Mouse (Mus musculus) stomach, postnatal 0 days (tissue): ENCODE data around the gene Dqx1. TPM values are rescaled to one million over a fixed set of nuclear protein-coding genes. Genes with fewer than 3 reads are reported as not detected.

Experiments used
- ATAC-seq: fragments of 200-750 bp; cut with Nextera tagmentation; 2 replicates; pipeline ENCODE4 v1.8.0; 2017; ENCODE audit not compliant: low FRiP score, low TSS enrichment
- DNase-seq: peaks from one replicate; pipeline ENCODE4 v3.0.0-alpha.2; 2016; ENCODE audit warnings: low spot score
- H3K27ac ChIP-seq: fragments of 300-500 bp; sonication (generic); replicated peaks from 2 replicates; pipeline ENCODE4 v1.5.1; 2014; ENCODE audit warnings: mild to moderate bottlenecking, control low read depth
- H3K27me3 ChIP-seq: fragments of 300-500 bp; sonication (generic); 2 replicates; pipeline ENCODE4 v1.6.1; 2014; ENCODE audit warnings: low read length; ENCODE audit not compliant: control insufficient read depth, insufficient read depth
- H3K36me3 ChIP-seq: fragments of 300-500 bp; sonication (generic); 2 replicates; pipeline ENCODE4 v1.6.1; 2014; ENCODE audit warnings: low read length, mixed read lengths; ENCODE audit not compliant: control insufficient read depth, insufficient read depth
- H3K4me1 ChIP-seq: fragments of 300-500 bp; sonication (generic); replicated peaks from 2 replicates; pipeline ENCODE4 v1.6.1; 2014; ENCODE audit warnings: antibody characterized with exemption; ENCODE audit not compliant: control insufficient read depth, insufficient read depth
- H3K4me2 ChIP-seq: fragments of 300-500 bp; sonication (generic); replicated peaks from 2 replicates; pipeline ENCODE4 v1.6.1; 2014; ENCODE audit warnings: low read depth, mild to moderate bottlenecking, control low read depth, moderate library complexity
- H3K4me3 ChIP-seq: fragments of 300-500 bp; sonication (generic); 2 replicates; pipeline ENCODE4 v1.5.1; 2014; ENCODE audit warnings: low read depth, low read length, control low read depth
- H3K9ac ChIP-seq: fragments of 300-500 bp; sonication (generic); 2 replicates; pipeline ENCODE4 v1.6.1; 2014; ENCODE audit warnings: mild to moderate bottlenecking, low read length, control low read depth, mixed read lengths
- H3K9me3 ChIP-seq: fragments of 300-500 bp; sonication (generic); 2 replicates; pipeline ENCODE4 v1.6.1; 2016; ENCODE audit warnings: low read length; ENCODE audit not compliant: control insufficient read depth
- CTCF ChIP-seq: IDR thresholded peaks from 2 replicates; pipeline ENCODE4 v1.5.1; 2016; ENCODE audit warnings: antibody characterized with exemption, low read depth, mild to moderate bottlenecking, moderate library complexity
- EP300 ChIP-seq: optimal IDR thresholded peaks from 2 replicates; pipeline ENCODE3; 2016; ENCODE audit warnings: antibody characterized with exemption
- WGBS: fragments of 180-500 bp; shearing (Covaris S2); extraction: QIAGEN DNeasy Blood & Tissue Kit; methylation state at CpG from one replicate; pipeline ENCODE4 v1.1.7; 2014; 5-methylcytosine and 5-hydroxymethylcytosine counted together
- polyA plus RNA-seq: library from polyadenylated mRNA; unstranded; fragments of >200 nt; fragmentation: Nextera tagmentation; extraction: Ambion mirVana; gene quantifications from 2 replicates; pipeline ENCODE4 v1.2.1, GENCODE M21; 2015

Dqx1 gene
- polyA plus RNA-seq, 1 experiment from 2014 or later: 5.4 TPM

GRCm38 (mm10) chr6:83069488-83070246 lies 12.0 kb downstream of the Dqx1 start:
- Histone ChIP-seq H3K27ac (no peak overlapping the region), H3K4me1 (no peaks in the 10 kb centered on the region), H3K27me3 (peaks cover 46% of the 10 kb centered on the region), H3K36me3 (no peaks in the 10 kb centered on the region), H3K9ac (no peak overlapping the region), H3K4me3 (peak overlapping the region; percentile 18), H3K4me2 (peak overlapping the region; percentile 49; the same call in 1 of the 2 replicates), H3K9me3 (no peaks in the 10 kb centered on the region)
- ATAC-seq: 0 out of 2 replicates have a peak, but pooled peaks have one; percentile 22
- TF ChIP-seq CTCF (no peak), EP300 (no peak)
- DNase-seq: no peak
- WGBS: 3% methylated on average over 59 of the region's 69 CpGs

GRCm38 (mm10) chr6:83070247-83070310 lies 12.4 kb downstream of the Dqx1 start, which contains the start of gene Tlx2:
Tlx2 (minus strand) TSS chr6:83070293.
- Histone ChIP-seq H3K36me3 (no peaks in the 10 kb centered on the region), H3K9ac (no peak within 1 kb of the TSS), H3K27ac (no peak within 1 kb of the TSS), H3K4me2 (peak within 1 kb of the TSS; percentile 49), H3K27me3 (peaks cover 46% of the 10 kb centered on the region), H3K4me3 (peak within 1 kb of the TSS; percentile 28), H3K4me1 (no peaks in the 10 kb centered on the region), H3K9me3 (no peaks in the 10 kb centered on the region)
- ATAC-seq (no peak), DNase-seq (no peak)
- TF ChIP-seq EP300: no peak
- TF ChIP-seq CTCF: no peak
- under 1% methylated on average over 10 of the region's 10 CpGs for WGBS

- TF ChIP-seq EP300 (no peak), CTCF (no peak)
- DNase-seq (peak; percentile 54), ATAC-seq (0 out of 2 replicates have a peak, but pooled peaks have one; percentile 11)
- no peaks in the 10 kb centered on the region for H3K36me3 ChIP-seq
- no peak overlapping the region for H3K9ac ChIP-seq
- no peaks in the 10 kb centered on the region for H3K9me3 ChIP-seq
- no peak overlapping the region for H3K4me2 ChIP-seq
- WGBS: 2% methylated on average over 56 of the region's 58 CpGs
- peak overlapping the region; percentile 18 for H3K4me3 ChIP-seq
- H3K4me1 ChIP-seq: no peaks in the 10 kb centered on the region
- no peak overlapping the region for H3K27ac ChIP-seq
- peaks cover 46% of the 10 kb centered on the region for H3K27me3 ChIP-seq
Observed at GRCm38 (mm10) chr6:83070311-83071219, 12.9 kb downstream of the Dqx1 start.

- no peak overlapping the region for H3K27ac ChIP-seq
- DNase-seq: peak; percentile 33
- H3K9me3 ChIP-seq: no peaks in the 10 kb centered on the region
- no peak overlapping the region for H3K9ac ChIP-seq
- no peak overlapping the region; the same call in 1 of the 2 replicates for H3K4me2 ChIP-seq
- WGBS: 3% methylated on average over 18 of the region's 24 CpGs
- TF ChIP-seq CTCF: no peak
- no peak for TF ChIP-seq EP300
- H3K36me3 ChIP-seq: no peaks in the 10 kb centered on the region
- H3K4me3 ChIP-seq: peak overlapping the region; percentile 4; the same call in 1 of the 2 replicates
- H3K4me1 ChIP-seq: no peaks in the 10 kb centered on the region
- ATAC-seq: peak; percentile 17; the same call in 1 of the 2 replicates
- H3K27me3 ChIP-seq: peaks cover 46% of the 10 kb centered on the region
Observed at GRCm38 (mm10) chr6:83071220-83071619, 13.6 kb downstream of the Dqx1 start.

- WGBS: 14% methylated on average over 2 of the region's 2 CpGs
- H3K27me3 ChIP-seq: peaks cover 32% of the 10 kb centered on the region
- ATAC-seq (no peak), DNase-seq (no peak)
- no peaks in the 10 kb centered on the region for H3K4me1 ChIP-seq
- H3K9me3 ChIP-seq: no peaks in the 10 kb centered on the region
- no peak overlapping the region for H3K27ac ChIP-seq
- H3K9ac ChIP-seq: no peak overlapping the region
- no peak overlapping the region for H3K4me2 ChIP-seq
- H3K36me3 ChIP-seq: no peaks in the 10 kb centered on the region
- TF ChIP-seq EP300 (no peak), CTCF (peak; percentile 58)
- H3K4me3 ChIP-seq: no peak overlapping the region
Observed at GRCm38 (mm10) chr6:83074979-83075378, 17.3 kb downstream of the Dqx1 start.
